Mouse (Mus musculus) heart, postnatal 0 days (tissue): ENCODE measurements around the gene Slc4a8. TPM values are rescaled to one million over a fixed set of nuclear protein-coding genes. Genes with fewer than 3 reads are reported as not detected.
A peak's percentile ranks its signal among the peaks of the same experiment; 100 is the strongest.
"Not testable (repeated sequence)": the region's sequence is repeated elsewhere in the genome, so short reads cannot be mapped to it uniquely, and the experiment has no call there.

ENCODE experiments used
- ATAC-seq: fragments of 200-750 bp; cut with Nextera tagmentation; 2 replicates; pipeline ENCODE4 v1.8.0; 2017; ENCODE audit warnings: low read depth, moderate number of reproducible peaks, moderate library complexity; ENCODE audit not compliant: insufficient read depth
- DNase-seq: peaks from one replicate; pipeline ENCODE4 v3.0.0-alpha.2; 2016; ENCODE audit warnings: low spot score
- H3K27ac ChIP-seq: fragments of 300-500 bp; sonication (generic); 2 replicates; pipeline ENCODE4 v1.5.1; 2014; ENCODE audit warnings: low read depth, mild to moderate bottlenecking
- H3K27me3 ChIP-seq: fragments of 300-500 bp; sonication (generic); 2 replicates; pipeline ENCODE4 v1.6.1; 2014; ENCODE audit warnings: low read length, mixed read lengths; ENCODE audit not compliant: control insufficient read depth, insufficient read depth
- H3K36me3 ChIP-seq: fragments of 300-500 bp; sonication (generic); replicated peaks from 2 replicates; pipeline ENCODE4 v1.6.1; 2014; ENCODE audit warnings: low read length, mixed read lengths; ENCODE audit not compliant: control insufficient read depth, insufficient read depth
- H3K4me1 ChIP-seq: fragments of 300-500 bp; sonication (generic); 2 replicates; pipeline ENCODE4 v1.6.1; 2014; ENCODE audit warnings: antibody characterized with exemption; ENCODE audit not compliant: control insufficient read depth, insufficient read depth
- H3K4me2 ChIP-seq: fragments of 300-500 bp; sonication (generic); 2 replicates; pipeline ENCODE4 v1.6.1; 2014; ENCODE audit warnings: low read depth, mild to moderate bottlenecking, low read length, moderate library complexity
- H3K4me3 ChIP-seq: fragments of 300-500 bp; sonication (generic); 2 replicates; pipeline ENCODE4 v1.5.1; 2014; ENCODE audit warnings: low read depth, low read length
- H3K9ac ChIP-seq: fragments of 300-500 bp; sonication (generic); replicated peaks from 2 replicates; pipeline ENCODE4 v1.6.1; 2014; ENCODE audit warnings: low read depth, low read length, mixed read lengths
- H3K9me3 ChIP-seq: fragments of 300-500 bp; sonication (generic); replicated peaks from 2 replicates; pipeline ENCODE4 v1.6.1; 2016; ENCODE audit warnings: low read length; ENCODE audit not compliant: control insufficient read depth
- CTCF ChIP-seq: IDR thresholded peaks from 2 replicates; pipeline ENCODE4 v1.5.1; 2016; ENCODE audit warnings: antibody characterized with exemption, control low read depth, low read depth
- EP300 ChIP-seq: IDR thresholded peaks from 2 replicates; pipeline ENCODE4 v1.6.1; 2016; ENCODE audit warnings: antibody characterized with exemption, low read depth
- WGBS: fragments of 180-500 bp; shearing (Covaris S2); extraction: QIAGEN DNeasy Blood & Tissue Kit; methylation state at CpG from one replicate; pipeline ENCODE4 v1.1.7; 2014; 5-methylcytosine and 5-hydroxymethylcytosine counted together
- polyA plus RNA-seq: library from polyadenylated mRNA; unstranded; fragments of >200 nt; fragmentation: Nextera tagmentation; extraction: Ambion mirVana; gene quantifications from 2 replicates; pipeline ENCODE4 v1.2.1, GENCODE M21; 2015
- total RNA-seq: library from RNA; depleted of rRNA; stranded (reverse); fragments of >200 nt; gene quantifications from 2 replicates; pipeline ENCODE4 v1.2.3, GENCODE M21; 2014; ENCODE audit warnings: low replicate concordance

Slc4a8 gene
- total and polyA plus RNA-seq, 2 experiments from 2014 or later: 0.19 to 0.81 TPM

DNA sequence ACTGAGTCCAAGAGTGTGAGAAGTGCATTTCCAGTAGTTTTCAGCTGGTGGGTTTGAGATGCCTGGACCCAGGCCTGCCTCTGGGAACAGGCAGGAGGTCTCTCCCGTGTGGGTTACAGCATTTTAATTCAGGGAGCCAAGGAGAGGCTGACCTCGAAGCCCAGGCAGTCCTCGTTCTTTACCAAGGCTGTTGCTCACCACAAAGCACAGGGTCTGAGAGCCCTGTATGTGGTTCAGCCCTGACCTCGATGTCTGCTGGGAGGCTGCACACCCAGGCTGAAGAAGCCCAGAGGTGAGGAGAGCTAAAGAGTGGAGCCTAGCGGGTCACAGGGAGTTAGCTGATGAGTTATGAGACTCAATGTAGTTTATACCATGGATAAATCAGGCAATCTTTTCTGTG is 52.0 kb downstream of the Slc4a8 start:
- Histone ChIP-seq H3K27ac (no peak overlapping the region), H3K36me3 (no peaks in the 10 kb centered on the region), H3K27me3 (no peaks in the 10 kb centered on the region; the same call in 1 of the 2 replicates), H3K4me3 (no peak overlapping the region), H3K4me2 (no peak overlapping the region), H3K9me3 (no peaks in the 10 kb centered on the region), H3K9ac (no peak overlapping the region), H3K4me1 (peaks cover 5% of the 10 kb centered on the region; the same call in 1 of the 2 replicates)
- DNase-seq (no peak), ATAC-seq (no peak)
- TF ChIP-seq CTCF: no peak
- no peak for TF ChIP-seq EP300
- 67% methylated on average over 5 of the region's 5 CpGs for WGBS

DNA sequence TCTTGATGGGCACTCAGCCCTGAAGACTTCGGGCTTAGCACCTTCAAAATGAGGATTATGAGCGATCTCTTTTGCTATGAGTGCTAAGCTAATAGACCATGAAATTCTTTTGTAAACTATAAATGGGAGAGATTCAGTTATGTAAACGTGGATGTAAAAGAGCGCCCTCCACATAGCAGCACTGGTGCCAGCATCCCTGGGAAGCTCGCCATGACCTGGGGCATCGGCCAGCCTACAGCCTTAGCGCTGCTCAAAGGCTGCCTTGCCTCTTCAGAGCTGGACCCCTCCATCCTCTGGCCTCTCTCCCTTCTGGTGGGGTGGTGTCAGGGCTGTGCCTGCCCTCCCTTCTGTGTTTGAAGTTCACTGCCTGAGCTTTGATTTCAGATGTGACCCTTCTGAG is 52.5 kb downstream of the Slc4a8 start:
- Histone ChIP-seq H3K9ac (no peak overlapping the region), H3K27me3 (no peaks in the 10 kb centered on the region; the same call in 1 of the 2 replicates), H3K9me3 (0 out of 2 replicates have a peak, but pooled peaks cover 4% of the 10 kb centered on the region), H3K4me2 (no peak overlapping the region), H3K36me3 (no peaks in the 10 kb centered on the region), H3K4me3 (no peak overlapping the region), H3K27ac (no peak overlapping the region), H3K4me1 (peaks cover 5% of the 10 kb centered on the region; the same call in 1 of the 2 replicates)
- WGBS: 83% methylated on average over 7 of the region's 7 CpGs
- no peak for DNase-seq
- no peak for TF ChIP-seq CTCF
- no peak for TF ChIP-seq EP300
- ATAC-seq: no peak

DNA sequence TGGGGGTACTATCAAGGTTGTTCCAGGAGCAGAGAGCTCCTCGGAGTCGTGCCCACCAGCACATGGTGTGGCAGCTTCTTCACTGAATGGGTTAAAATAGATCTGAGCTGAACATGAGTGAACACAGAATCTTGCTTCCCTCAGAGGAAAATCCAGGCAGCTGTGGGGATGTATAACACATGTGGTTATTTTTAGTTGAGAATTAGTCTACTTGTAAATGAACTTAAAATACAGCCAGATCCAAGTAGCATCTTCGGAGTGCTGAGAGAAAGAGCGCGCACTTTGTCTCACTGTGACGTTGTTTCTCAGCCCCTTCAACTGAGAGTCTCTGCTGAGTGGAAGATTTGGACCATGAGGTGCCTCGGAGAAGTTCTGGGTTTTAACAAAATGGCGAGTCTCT is 53.8 kb downstream of the Slc4a8 start:
- no peaks in the 10 kb centered on the region for H3K36me3 ChIP-seq
- peaks cover 5% of the 10 kb centered on the region; the same call in 1 of the 2 replicates for H3K4me1 ChIP-seq
- H3K27me3 ChIP-seq: no peaks in the 10 kb centered on the region; the same call in 1 of the 2 replicates
- H3K9ac ChIP-seq: no peak overlapping the region
- TF ChIP-seq CTCF: no peak
- TF ChIP-seq EP300: no peak
- WGBS: 58% methylated on average over 8 of the region's 8 CpGs
- H3K4me2 ChIP-seq: 0 out of 2 replicates have a peak overlapping the region, but pooled peaks have one; percentile 14
- 0 out of 2 replicates have a peak, but pooled peaks cover 4% of the 10 kb centered on the region for H3K9me3 ChIP-seq
- ATAC-seq (no peak), DNase-seq (no peak)
- no peak overlapping the region for H3K27ac ChIP-seq
- no peak overlapping the region for H3K4me3 ChIP-seq

DNA sequence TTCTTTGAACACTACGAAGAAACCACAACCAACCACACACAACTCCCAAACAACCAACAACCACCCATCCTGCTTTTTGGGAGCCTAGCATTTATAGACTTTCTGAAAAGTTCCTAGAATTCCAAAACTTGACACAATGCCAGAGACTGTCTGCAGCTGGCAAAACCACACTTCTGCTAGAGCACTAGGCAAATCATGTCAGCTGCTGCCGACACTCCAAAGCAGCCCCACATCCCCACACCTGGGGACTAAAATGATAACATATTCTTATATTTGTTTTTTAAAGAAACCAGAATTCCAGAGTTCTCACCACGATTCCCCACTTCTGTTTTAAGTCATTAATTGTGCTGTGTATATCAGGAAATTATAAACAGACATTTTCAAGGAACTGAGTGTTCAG is 57.3 kb downstream of the Slc4a8 start:
- Histone ChIP-seq H3K36me3 (no peaks in the 10 kb centered on the region), H3K27ac (no peak overlapping the region), H3K9me3 (0 out of 2 replicates have a peak, but pooled peaks cover 4% of the 10 kb centered on the region), H3K27me3 (peaks cover 10% of the 10 kb centered on the region; the same call in 1 of the 2 replicates), H3K4me1 (peaks cover 5% of the 10 kb centered on the region; the same call in 1 of the 2 replicates), H3K4me2 (no peak overlapping the region), H3K9ac (no peak overlapping the region), H3K4me3 (no peak overlapping the region)
- TF ChIP-seq EP300 (no peak), CTCF (no peak)
- no peak for DNase-seq
- no peak for ATAC-seq
- 65% methylated on average over 3 of the region's 3 CpGs for WGBS

DNA sequence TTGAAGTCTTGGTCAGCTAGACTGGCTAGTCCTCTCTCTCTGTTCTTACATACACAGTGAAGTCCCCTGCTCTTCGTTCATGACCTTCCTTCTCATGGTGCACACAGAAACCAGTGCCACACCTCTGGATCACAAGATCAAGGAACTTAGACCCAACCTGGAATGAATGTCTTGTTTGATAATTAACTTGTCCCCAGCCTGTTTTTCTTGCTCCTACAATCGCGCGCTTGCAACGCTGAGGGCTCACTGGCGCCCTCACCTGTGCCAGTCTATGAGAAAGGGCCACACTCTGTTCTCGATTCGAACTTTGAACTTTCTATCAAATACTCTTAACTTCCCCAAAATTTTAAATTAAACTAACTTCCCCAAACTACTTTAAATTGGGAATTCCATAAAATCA is 60.3 kb downstream of the Slc4a8 start:
- Histone ChIP-seq H3K27ac (no peak overlapping the region), H3K9me3 (0 out of 2 replicates have a peak, but pooled peaks cover 4% of the 10 kb centered on the region), H3K9ac (no peak overlapping the region), H3K36me3 (no peaks in the 10 kb centered on the region), H3K4me2 (no peak overlapping the region), H3K4me1 (no peaks in the 10 kb centered on the region), H3K27me3 (peaks cover 32% of the 10 kb centered on the region), H3K4me3 (no peak overlapping the region)
- 58% methylated on average over 8 of the region's 8 CpGs for WGBS
- ATAC-seq: no peak
- TF ChIP-seq EP300: no peak
- no peak for TF ChIP-seq CTCF
- no peak for DNase-seq

DNA sequence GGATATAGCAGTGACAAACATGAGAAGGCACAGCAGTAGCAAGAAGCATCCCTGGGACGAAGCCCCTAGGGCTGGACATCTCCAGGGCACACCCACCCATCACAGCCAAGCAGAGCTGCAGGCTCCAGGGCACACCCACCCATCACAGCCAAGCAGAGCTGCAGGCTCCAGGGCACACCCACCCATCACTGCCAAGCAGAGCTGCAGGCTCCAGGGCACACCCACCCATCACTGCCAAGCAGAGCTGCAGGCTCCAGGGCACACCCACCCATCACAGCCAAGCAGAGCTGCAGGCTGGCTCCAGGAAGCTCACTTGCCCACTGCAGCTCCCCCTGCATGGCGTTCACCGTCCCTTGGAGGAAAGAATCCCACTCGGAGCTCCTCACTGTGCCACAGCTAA is 60.8 kb downstream of the Slc4a8 start:
- peaks cover 34% of the 10 kb centered on the region for H3K27me3 ChIP-seq
- not testable (repeated sequence) for DNase-seq, H3K9me3 ChIP-seq, H3K4me2 ChIP-seq, H3K4me1 ChIP-seq, H3K9ac ChIP-seq, H3K36me3 ChIP-seq, ATAC-seq, H3K4me3 ChIP-seq, H3K27ac ChIP-seq
- WGBS: 68% methylated on average over 4 of the region's 4 CpGs
